ENCODE assay signal across 11 mouse cellular contexts in the genomic region with DNA sequence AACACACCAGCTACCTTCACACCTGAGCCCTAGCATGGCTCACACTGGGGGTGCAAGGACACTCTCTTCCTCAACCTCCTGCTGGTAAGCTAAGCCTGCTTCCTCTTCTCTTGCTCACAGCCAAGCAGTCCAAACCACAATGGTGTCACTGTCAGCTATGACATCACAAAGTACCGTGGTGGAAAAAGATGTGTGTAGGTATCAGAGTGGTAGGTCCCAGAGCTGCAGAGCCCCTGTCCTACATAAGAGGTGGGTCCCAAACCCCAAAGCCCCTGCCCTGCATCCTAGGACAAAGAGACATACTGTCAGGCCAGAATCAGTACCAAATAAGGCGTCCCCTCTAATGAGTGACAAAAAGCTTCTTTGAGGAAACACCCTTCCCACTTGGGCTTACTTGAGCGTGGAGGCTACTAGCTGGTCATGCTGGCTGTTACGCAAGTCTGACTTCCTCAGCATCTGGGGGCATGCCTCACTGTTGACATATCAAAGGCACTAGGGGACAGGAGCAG. TPM values are rescaled to one million over a fixed set of nuclear protein-coding genes. Genes with fewer than 3 reads are reported as not detected.
DNase-seq lines count a peak whose midpoint lies in the region; ATAC-seq and TF ChIP-seq lines count a peak whose summit lies in the region.
"Had no signal": no experiment of that assay in that cellular context is flagged by ENCODE, and none has a peak within 500 bp of the region (broad histone marks: within the 10 kb centered on the region; RNA-seq: fewer than 3 reads in every experiment).

No protein-coding gene starts in this region.

- no peak for TF ChIP-seq EP300 in stomach, postnatal 0 days (optimal IDR thresholded peaks at IDR 0.05)

- H3K4me3 ChIP-seq in kidney, adult 2 months (ENCODE audit: insufficient read depth, low read depth, low read length): no peak overlapping the region
- H3K4me3 ChIP-seq in stomach, postnatal 0 days (ENCODE audit: low read depth, low read length): no peak overlapping the region
- no peak overlapping the region for H3K4me3 ChIP-seq in midbrain, embryonic 10.5 days
- H3K4me3 ChIP-seq: embryonic facial prominence, embryonic 15.5 days; neural tube, embryonic 12.5 days had no signal

- no peak overlapping the region for H3K4me2 ChIP-seq in stomach, postnatal 0 days (replicated peaks; ENCODE audit: low read depth)
- H3K4me2 ChIP-seq: embryonic facial prominence, embryonic 15.5 days; neural tube, embryonic 12.5 days had no signal

- peak; percentile 89 to 93 for ATAC-seq in hematopoietic stem cell, adult 5-6 weeks (replicated peaks in 1 of 2; ENCODE audit: insufficient read depth in 1 of 2, low FRiP score in 2 of 2, low TSS enrichment in 1 of 2, low read depth in 1 of 2, poor library complexity in 2 of 2, severe bottlenecking in 2 of 2)
- ATAC-seq in stomach, postnatal 0 days (ENCODE audit: low FRiP score, low TSS enrichment): peak; percentile 19; the same call in 1 of the 2 replicates
- ATAC-seq: Patski had no signal

- H3K4me1 ChIP-seq in kidney, adult 2 months (ENCODE audit: control insufficient read depth, insufficient read depth, low read length): no peaks in the 10 kb centered on the region
- H3K4me1 ChIP-seq in stomach, postnatal 0 days (replicated peaks; ENCODE audit: control insufficient read depth, insufficient read depth): peaks cover 2% of the 10 kb centered on the region; the same call in 1 of the 2 replicates
- H3K4me1 ChIP-seq in midbrain, embryonic 10.5 days: peaks cover 2% of the 10 kb centered on the region; the same call in 1 of the 2 replicates
- H3K4me1 ChIP-seq: neural tube, embryonic 12.5 days had no signal

- no peaks in the 10 kb centered on the region for H3K27me3 ChIP-seq in kidney, adult 2 months (replicated peaks; ENCODE audit: control insufficient read depth, insufficient read depth, low read length)
- H3K27me3 ChIP-seq in stomach, postnatal 0 days (ENCODE audit: control insufficient read depth, insufficient read depth, low read length): no peaks in the 10 kb centered on the region
- peaks cover 14% of the 10 kb centered on the region for H3K27me3 ChIP-seq in midbrain, embryonic 10.5 days (ENCODE audit: low read depth, poor library complexity, severe bottlenecking)
- H3K27me3 ChIP-seq: Patski had no signal

- 51% methylated on average over 4 of the region's 4 CpGs for WGBS in kidney, adult 2 months
- 63% methylated on average over 4 of the region's 4 CpGs for WGBS in stomach, postnatal 0 days
- 73% methylated on average over 4 of the region's 4 CpGs for WGBS in midbrain, embryonic 10.5 days

- H3K9ac ChIP-seq in stomach, postnatal 0 days (ENCODE audit: low read length): no peak overlapping the region
- H3K9ac ChIP-seq: embryonic facial prominence, embryonic 15.5 days; neural tube, embryonic 12.5 days had no signal

- no peak for TF ChIP-seq CTCF in kidney, adult 2 months (conservative IDR thresholded peaks at IDR 0.05; ENCODE audit: insufficient read depth, insufficient read length, low read depth, low read length)
- no peak for TF ChIP-seq CTCF in stomach, postnatal 0 days (IDR thresholded peaks at IDR 0.05; ENCODE audit: low read depth)

- no peaks in the 10 kb centered on the region for H3K36me3 ChIP-seq in kidney, adult 2 months (ENCODE audit: control insufficient read depth, insufficient read depth, low read length)
- H3K36me3 ChIP-seq in stomach, postnatal 0 days (ENCODE audit: control insufficient read depth, insufficient read depth, low read length): no peaks in the 10 kb centered on the region
- no peaks in the 10 kb centered on the region for H3K36me3 ChIP-seq in midbrain, embryonic 10.5 days
- H3K36me3 ChIP-seq: embryonic facial prominence, embryonic 15.5 days; neural tube, embryonic 12.5 days had no signal

- H3K9me3 ChIP-seq in stomach, postnatal 0 days (ENCODE audit: control insufficient read depth, low read length): no peaks in the 10 kb centered on the region
- H3K9me3 ChIP-seq in midbrain, embryonic 10.5 days (replicated peaks): no peaks in the 10 kb centered on the region
- H3K9me3 ChIP-seq: embryonic facial prominence, embryonic 15.5 days; neural tube, embryonic 12.5 days had no signal

- DNase-seq in kidney, adult 2 months: peak; percentile 43
- DNase-seq in kidney, adult 18-20 months: no peak
- peak; percentile 35 for DNase-seq in lung, postnatal 10 days
- no peak for DNase-seq in stomach, postnatal 0 days (ENCODE audit: low spot score)
- no peak for DNase-seq in cerebellum, adult 11 months
- DNase-seq in midbrain, embryonic 10.5 days (ENCODE audit: low spot score): no peak
- DNase-seq in cerebellum, postnatal 10 days: no peak

- TF ChIP-seq POLR2A in kidney, adult 2 months (IDR thresholded peaks at IDR 0.05; ENCODE audit: low read depth, low read length): no peak

- no peak overlapping the region for H3K27ac ChIP-seq in kidney, adult 2 months (ENCODE audit: insufficient read depth, low read depth, low read length)
- no peak overlapping the region for H3K27ac ChIP-seq in stomach, postnatal 0 days (replicated peaks)
- no peak overlapping the region for H3K27ac ChIP-seq in midbrain, embryonic 10.5 days (replicated peaks)
- H3K27ac ChIP-seq: embryonic facial prominence, embryonic 15.5 days; neural tube, embryonic 12.5 days had no signal

RNA-seq across cellular contexts. Expression of a gene that starts 5.9 kb away (rescaled TPM):
- 6.5 and 8.4 TPM in 2 replicates for polyA plus RNA-seq in kidney, adult 2 months (2012; rRNA removed)
- total RNA-seq in hematopoietic stem cell, adult 5-6 weeks (2017): 21.4 and 40.0 TPM in 2 replicates
- polyA plus RNA-seq in stomach, postnatal 0 days (2015; fragmentation: Nextera tagmentation; extraction: Ambion mirVana): 5.4 and 6.0 TPM in 2 replicates
- polyA plus RNA-seq in midbrain, embryonic 10.5 days (2016; fragmentation: Nextera tagmentation; extraction: Ambion mirVana): 2.6 and 3.0 TPM in 2 replicates

RNA-seq across cellular contexts. Expression of a gene that starts 46.0 kb away (rescaled TPM):
- polyA plus RNA-seq in kidney, adult 2 months (2012; rRNA removed): 18.4 and 19.8 TPM in 2 replicates
- total RNA-seq in hematopoietic stem cell, adult 5-6 weeks (2017): 41.1 and 54.8 TPM in 2 replicates
- 7.2 and 8.1 TPM in 2 replicates for polyA plus RNA-seq in stomach, postnatal 0 days (2015; fragmentation: Nextera tagmentation; extraction: Ambion mirVana)
- polyA plus RNA-seq in midbrain, embryonic 10.5 days (2016; fragmentation: Nextera tagmentation; extraction: Ambion mirVana): 3.0 and 3.4 TPM in 2 replicates

Comparison
In these comparisons a context has a peak if more than half of its experiments do, and no peak if none do; other contexts are left out.
1. DNase-seq: peak in kidney, adult 2 months (single experiment) and lung, postnatal 10 days (single experiment); none in kidney, adult 18-20 months (single experiment), stomach, postnatal 0 days (single experiment), cerebellum, adult 11 months (single experiment), midbrain, embryonic 10.5 days (single experiment) and cerebellum, postnatal 10 days (0 of 2).